Mouse (Mus musculus): ENCODE data around the gene Hist1h4h. TPM values are rescaled to one million over a fixed set of nuclear protein-coding genes. Genes with fewer than 3 reads are reported as not detected.

Gene Hist1h4h
- total RNA-seq, 2 experiments from 2014 or later: 265 to 270 TPM

- DNase-seq (ENCODE audit: extremely low spot score in 1 of 2, low spot score in 2 of 2): peak in 1 of 2 experiments; percentile 26
- intact Hi-C loops (cut with DNase I): no loop called here
These were observed 24.5 kb upstream of the Hist1h4h start for GRCm38 (mm10) chr13:23506351-23506750.

GRCm38 (mm10) chr13:23506819-23507515, 23.9 kb upstream of the Hist1h4h start:
- intact Hi-C loops (cut with DNase I): no loop called here
- DNase-seq (ENCODE audit: extremely low spot score in 1 of 2, low spot score in 2 of 2): peak in 1 of 2 experiments; percentile 24

GRCm38 (mm10) chr13:23510127-23510526, 20.7 kb upstream of the Hist1h4h start:
- no peak for DNase-seq (ENCODE audit: extremely low spot score in 1 of 2, low spot score in 2 of 2)
- intact Hi-C loops (cut with DNase I): no loop called here

- intact Hi-C loops (cut with DNase I): no loop called here
These were observed 17.3 kb upstream of the Hist1h4h start for GRCm38 (mm10) chr13:23513517-23513916.

GRCm38 (mm10) chr13:23515281-23515680, 15.6 kb upstream of the Hist1h4h start:
- intact Hi-C loops (cut with DNase I): loop anchor here (5.0 kb wide), 2 partner anchors 213 to 1573 kb away; no protein-coding TSS in a partner anchor
- no peak for DNase-seq (ENCODE audit: extremely low spot score in 1 of 2, low spot score in 2 of 2)

More at GRCm38 (mm10) chr13:23513517-23513916, 17.3 kb upstream of the Hist1h4h start:
- no peak for DNase-seq (ENCODE audit: extremely low spot score in 1 of 2, low spot score in 2 of 2)

- intact Hi-C loops (cut with DNase I): loop anchor here (5.0 kb wide), 2 partner anchors 214 to 1574 kb away; no protein-coding TSS in a partner anchor
- no peak for DNase-seq (ENCODE audit: extremely low spot score in 1 of 2, low spot score in 2 of 2)
These were observed 14.8 kb upstream of the Hist1h4h start for GRCm38 (mm10) chr13:23515826-23516620.

- DNase-seq (ENCODE audit: extremely low spot score in 1 of 2, low spot score in 2 of 2): peak; percentile 61 to 72
- intact Hi-C loops (cut with DNase I): loop anchor here (5.0 kb wide), 2 partner anchors 215 to 1575 kb away; no protein-coding TSS in a partner anchor
These were observed 13.8 kb upstream of the Hist1h4h start for GRCm38 (mm10) chr13:23516822-23517602.

- intact Hi-C loops (cut with DNase I): loop anchor here (2.0 to 5.0 kb wide), 3 partner anchors 85 to 1575 kb away; no protein-coding TSS in a partner anchor
- DNase-seq (ENCODE audit: extremely low spot score in 1 of 2, low spot score in 2 of 2): peak; percentile 84 to 92
These were observed 13.1 kb upstream of the Hist1h4h start for GRCm38 (mm10) chr13:23517603-23518294.

GRCm38 (mm10) chr13:23518295-23518603, 12.6 kb upstream of the Hist1h4h start:
- DNase-seq (ENCODE audit: extremely low spot score in 1 of 2, low spot score in 2 of 2): no peak
- intact Hi-C loops (cut with DNase I): loop anchor here (2.0 to 5.0 kb wide), 3 partner anchors 85 to 1576 kb away; no protein-coding TSS in a partner anchor

- intact Hi-C loops (cut with DNase I): loop anchor here (2.0 to 5.0 kb wide), 3 partner anchors 86 to 1577 kb away; no protein-coding TSS in a partner anchor
- DNase-seq (ENCODE audit: extremely low spot score in 1 of 2, low spot score in 2 of 2): peak; percentile 61 to 77
These were observed 12.0 kb upstream of the Hist1h4h start for GRCm38 (mm10) chr13:23518885-23519284.

- intact Hi-C loops (cut with DNase I): loop anchor here (2.0 to 5.0 kb wide), 3 partner anchors 87 to 1577 kb away; no protein-coding TSS in a partner anchor
These were observed 11.4 kb upstream of the Hist1h4h start for GRCm38 (mm10) chr13:23519416-23519815.

GRCm38 (mm10) chr13:23521703-23522102, 9.1 kb upstream of the Hist1h4h start:
- intact Hi-C loops (cut with DNase I): loop anchor here (5.0 kb wide), 1 partner anchor 1494 kb away; no protein-coding TSS in a partner anchor

More at GRCm38 (mm10) chr13:23519416-23519815, 11.4 kb upstream of the Hist1h4h start:
- peak; percentile 67 to 86 for DNase-seq (ENCODE audit: extremely low spot score in 1 of 2, low spot score in 2 of 2)

GRCm38 (mm10) chr13:23523976-23524375, 6.9 kb upstream of the Hist1h4h start:
- no peak for DNase-seq (ENCODE audit: extremely low spot score in 1 of 2, low spot score in 2 of 2)
- intact Hi-C loops (cut with DNase I): loop anchor here (5.0 kb wide), 1 partner anchor 1497 kb away; no protein-coding TSS in a partner anchor

More at GRCm38 (mm10) chr13:23521703-23522102, 9.1 kb upstream of the Hist1h4h start:
- peak; percentile 66 to 75 for DNase-seq (ENCODE audit: extremely low spot score in 1 of 2, low spot score in 2 of 2)

GRCm38 (mm10) chr13:23524654-23525053, 6.2 kb upstream of the Hist1h4h start:
- peak in 1 of 2 experiments; percentile 81 for DNase-seq (ENCODE audit: extremely low spot score in 1 of 2, low spot score in 2 of 2)
- intact Hi-C loops (cut with DNase I): loop anchor here (5.0 kb wide), 1 partner anchor 1497 kb away; no protein-coding TSS in a partner anchor

GRCm38 (mm10) chr13:23525901-23526300, 4.9 kb upstream of the Hist1h4h start:
- intact Hi-C loops (cut with DNase I): no loop called here
- DNase-seq (ENCODE audit: extremely low spot score in 1 of 2, low spot score in 2 of 2): no peak

GRCm38 (mm10) chr13:23526312-23526711, 4.5 kb upstream of the Hist1h4h start:
- intact Hi-C loops (cut with DNase I): no loop called here

GRCm38 (mm10) chr13:23529005-23529404, 1.8 kb upstream of the Hist1h4h start:
- intact Hi-C loops (cut with DNase I): no loop called here
- no peak for DNase-seq (ENCODE audit: extremely low spot score in 1 of 2, low spot score in 2 of 2)

More at GRCm38 (mm10) chr13:23526312-23526711, 4.5 kb upstream of the Hist1h4h start:
- peak; percentile 85 to 92 for DNase-seq (ENCODE audit: extremely low spot score in 1 of 2, low spot score in 2 of 2)
